Mouse (Mus musculus) kidney, embryonic 15.5 days (tissue): Measurements from ENCODE around the gene Acsm2. TPM values are rescaled to one million over a fixed set of nuclear protein-coding genes. Genes with fewer than 3 reads are reported as not detected.

Source experiments
- ATAC-seq: fragments of 200-750 bp; cut with Nextera tagmentation; replicated peaks from 2 replicates; pipeline ENCODE4 v1.8.0; 2017; ENCODE audit warnings: moderate TSS enrichment; ENCODE audit not compliant: low FRiP score
- H3K27ac ChIP-seq: fragments of 300-500 bp; sonication (generic); 2 replicates; pipeline ENCODE4 v1.5.1; 2015; ENCODE audit warnings: mild to moderate bottlenecking, inconsistent platforms
- H3K27me3 ChIP-seq: fragments of 300-500 bp; sonication (generic); 2 replicates; pipeline ENCODE4 v1.6.1; 2015; ENCODE audit warnings: inconsistent platforms
- H3K36me3 ChIP-seq: fragments of 300-500 bp; sonication (generic); 2 replicates; pipeline ENCODE4 v1.6.1; 2015; ENCODE audit warnings: inconsistent platforms
- H3K4me1 ChIP-seq: fragments of 300-500 bp; sonication (generic); 2 replicates; pipeline ENCODE4 v1.6.1; 2015; ENCODE audit warnings: inconsistent platforms
- H3K4me2 ChIP-seq: fragments of 300-500 bp; sonication (generic); 2 replicates; pipeline ENCODE4 v1.6.1; 2015; ENCODE audit warnings: moderate library complexity, mild to moderate bottlenecking, inconsistent platforms
- H3K4me3 ChIP-seq: fragments of 300-500 bp; sonication (generic); replicated peaks from 2 replicates; pipeline ENCODE4 v1.5.1; 2015; ENCODE audit warnings: mild to moderate bottlenecking, inconsistent platforms
- H3K9ac ChIP-seq: fragments of 300-500 bp; sonication (generic); 2 replicates; pipeline ENCODE4 v1.6.1; 2015; ENCODE audit warnings: mild to moderate bottlenecking, inconsistent platforms
- H3K9me3 ChIP-seq: fragments of 300-500 bp; sonication (generic); replicated peaks from 2 replicates; pipeline ENCODE4 v1.6.1; 2016; ENCODE audit warnings: inconsistent platforms
- whole genome bisulfite sequencing: fragments of 180-500 bp; shearing (Covaris S2); methylation state at CpG from one replicate; pipeline ENCODE4 v1.1.7; 2015; ENCODE audit warnings: mixed read lengths; 5-methylcytosine and 5-hydroxymethylcytosine counted together
- polyA plus RNA-seq: library from polyadenylated mRNA; unstranded; fragments of >200 nt; fragmentation: Nextera tagmentation; extraction: Ambion mirVana; gene quantifications from 2 replicates; pipeline ENCODE4 v1.2.1, GENCODE M21; 2015

Gene Acsm2
- polyA plus RNA-seq = 26.0 and 29.4 TPM in 2 replicates

GRCm38 (mm10) chr7:119554040-119554439, at the start of gene Acsm2:
Acsm2 (plus strand) TSS chr7:119554340.
- Histone ChIP-seq H3K9ac (no peak within 1 kb of the TSS), H3K4me2 (no peak within 1 kb of the TSS), H3K36me3 (no peaks in the 10 kb centered on the region), H3K4me1 (no peaks in the 10 kb centered on the region), H3K4me3 (no peak within 1 kb of the TSS), H3K27ac (no peak within 1 kb of the TSS), H3K27me3 (no peaks in the 10 kb centered on the region), H3K9me3 (no peaks in the 10 kb centered on the region)
- no peak for ATAC-seq
- 74% methylated on average over 1 of the region's 1 CpGs for WGBS

GRCm38 (mm10) chr7:119511143-119511542, 43.0 kb upstream of the Acsm2 start:
- no peak overlapping the region for H3K4me2 ChIP-seq
- H3K36me3 ChIP-seq = no peaks in the 10 kb centered on the region
- 78% methylated on average over 4 of the region's 4 CpGs for WGBS
- no peaks in the 10 kb centered on the region for H3K9me3 ChIP-seq
- ATAC-seq = peak; percentile 91
- no peak overlapping the region for H3K9ac ChIP-seq
- H3K4me3 ChIP-seq = no peak overlapping the region
- no peaks in the 10 kb centered on the region for H3K4me1 ChIP-seq
- 0 out of 2 replicates have a peak overlapping the region, but pooled peaks have one; percentile 56 for H3K27ac ChIP-seq
- H3K27me3 ChIP-seq = peaks cover 3% of the 10 kb centered on the region; the same call in 1 of the 2 replicates

- Histone ChIP-seq H3K27ac (no peak overlapping the region), H3K4me3 (no peak overlapping the region), H3K36me3 (no peaks in the 10 kb centered on the region), H3K27me3 (peaks cover 3% of the 10 kb centered on the region; the same call in 1 of the 2 replicates), H3K9ac (no peak overlapping the region), H3K4me1 (no peaks in the 10 kb centered on the region), H3K4me2 (no peak overlapping the region), H3K9me3 (no peaks in the 10 kb centered on the region)
- WGBS = 30% methylated on average over 7 of the region's 7 CpGs
- ATAC-seq = peak; percentile 59; the same call in 1 of the 2 replicates
These were observed 41.1 kb upstream of the Acsm2 start for GRCm38 (mm10) chr7:119513056-119513455.

- H3K9me3 ChIP-seq = no peaks in the 10 kb centered on the region
- peaks cover 3% of the 10 kb centered on the region; the same call in 1 of the 2 replicates for H3K27me3 ChIP-seq
- 63% methylated on average over 10 of the region's 10 CpGs for WGBS
- no peak for ATAC-seq
- H3K36me3 ChIP-seq = no peaks in the 10 kb centered on the region
- H3K9ac ChIP-seq = no peak overlapping the region
- no peak overlapping the region for H3K27ac ChIP-seq
- no peak overlapping the region for H3K4me3 ChIP-seq
- no peak overlapping the region for H3K4me2 ChIP-seq
- no peaks in the 10 kb centered on the region for H3K4me1 ChIP-seq
These were observed 38.5 kb upstream of the Acsm2 start for GRCm38 (mm10) chr7:119515492-119516271.

- H3K9me3 ChIP-seq = no peaks in the 10 kb centered on the region
- no peak overlapping the region for H3K4me3 ChIP-seq
- H3K9ac ChIP-seq = no peak overlapping the region
- no peak for ATAC-seq
- no peak overlapping the region for H3K27ac ChIP-seq
- H3K27me3 ChIP-seq = peaks cover 3% of the 10 kb centered on the region; the same call in 1 of the 2 replicates
- H3K4me1 ChIP-seq = no peaks in the 10 kb centered on the region
- no peak overlapping the region for H3K4me2 ChIP-seq
- WGBS = 87% methylated on average over 7 of the region's 7 CpGs
- H3K36me3 ChIP-seq = no peaks in the 10 kb centered on the region
These were observed 37.9 kb upstream of the Acsm2 start for GRCm38 (mm10) chr7:119516272-119516558.

- Histone ChIP-seq H3K27ac (no peak within 1 kb of the TSS), H3K4me3 (no peak within 1 kb of the TSS), H3K9ac (no peak within 1 kb of the TSS), H3K27me3 (peaks cover 3% of the 10 kb centered on the region; the same call in 1 of the 2 replicates), H3K4me1 (no peaks in the 10 kb centered on the region), H3K4me2 (no peak within 1 kb of the TSS), H3K36me3 (no peaks in the 10 kb centered on the region), H3K9me3 (no peaks in the 10 kb centered on the region)
- ATAC-seq = no peak
- WGBS = 69% methylated on average over 5 of the region's 5 CpGs
These were observed 35.0 kb upstream of the Acsm2 start, which contains the start of gene Acsm5 for GRCm38 (mm10) chr7:119519163-119519562. Acsm5 (plus strand) TSS chr7:119519463.

- Histone ChIP-seq H3K9me3 (no peaks in the 10 kb centered on the region), H3K9ac (no peak overlapping the region), H3K27ac (no peak overlapping the region), H3K4me2 (no peak overlapping the region), H3K36me3 (no peaks in the 10 kb centered on the region), H3K27me3 (peaks cover under 1% of the 10 kb centered on the region; the same call in 1 of the 2 replicates), H3K4me3 (no peak overlapping the region), H3K4me1 (no peaks in the 10 kb centered on the region)
- peak; percentile 66 for ATAC-seq
- 51% methylated on average over 5 of the region's 5 CpGs for WGBS
These were observed 34.5 kb upstream of the Acsm2 start for GRCm38 (mm10) chr7:119519654-119520053.

GRCm38 (mm10) chr7:119521816-119522215, 32.3 kb upstream of the Acsm2 start:
- ATAC-seq = no peak
- Histone ChIP-seq H3K4me2 (no peak overlapping the region), H3K4me3 (no peak overlapping the region), H3K36me3 (no peaks in the 10 kb centered on the region), H3K9ac (no peak overlapping the region), H3K9me3 (no peaks in the 10 kb centered on the region), H3K27ac (no peak overlapping the region), H3K4me1 (no peaks in the 10 kb centered on the region), H3K27me3 (no peaks in the 10 kb centered on the region)
- WGBS = 75% methylated on average over 3 of the region's 3 CpGs

- Histone ChIP-seq H3K27me3 (no peaks in the 10 kb centered on the region), H3K4me2 (no peak overlapping the region), H3K36me3 (no peaks in the 10 kb centered on the region), H3K27ac (no peak overlapping the region), H3K4me3 (no peak overlapping the region), H3K9ac (no peak overlapping the region), H3K9me3 (no peaks in the 10 kb centered on the region), H3K4me1 (no peaks in the 10 kb centered on the region)
- WGBS = 71% methylated on average over 1 of the region's 1 CpGs
- ATAC-seq = no peak
These were observed 31.8 kb upstream of the Acsm2 start for GRCm38 (mm10) chr7:119522385-119522784.

- Histone ChIP-seq H3K27me3 (no peaks in the 10 kb centered on the region), H3K4me1 (no peaks in the 10 kb centered on the region), H3K36me3 (no peaks in the 10 kb centered on the region), H3K27ac (no peak within 1 kb of the TSS), H3K9me3 (no peaks in the 10 kb centered on the region), H3K9ac (no peak within 1 kb of the TSS), H3K4me3 (no peak within 1 kb of the TSS), H3K4me2 (no peak within 1 kb of the TSS)
- 83% methylated on average over 4 of the region's 4 CpGs for WGBS
- ATAC-seq = no peak
These were observed 30.8 kb upstream of the Acsm2 start, which contains the start of gene Pdilt for GRCm38 (mm10) chr7:119523389-119523788. Pdilt (minus strand) TSS chr7:119523489.

- no peaks in the 10 kb centered on the region for H3K27me3 ChIP-seq
- H3K27ac ChIP-seq = no peak overlapping the region
- H3K4me3 ChIP-seq = no peak overlapping the region
- no peaks in the 10 kb centered on the region for H3K4me1 ChIP-seq
- 13% methylated on average over 2 of the region's 2 CpGs for WGBS
- ATAC-seq = no peak
- H3K9ac ChIP-seq = no peak overlapping the region
- no peak overlapping the region for H3K4me2 ChIP-seq
- no peaks in the 10 kb centered on the region for H3K36me3 ChIP-seq
- no peaks in the 10 kb centered on the region for H3K9me3 ChIP-seq
These were observed 28.3 kb upstream of the Acsm2 start for GRCm38 (mm10) chr7:119525881-119526281.

GRCm38 (mm10) chr7:119526486-119526885, 27.7 kb upstream of the Acsm2 start:
- 68% methylated on average over 13 of the region's 13 CpGs for WGBS
- H3K9ac ChIP-seq = no peak overlapping the region
- H3K4me1 ChIP-seq = no peaks in the 10 kb centered on the region
- no peaks in the 10 kb centered on the region for H3K36me3 ChIP-seq
- no peaks in the 10 kb centered on the region for H3K27me3 ChIP-seq
- no peak overlapping the region for H3K27ac ChIP-seq
- ATAC-seq = no peak
- H3K9me3 ChIP-seq = no peaks in the 10 kb centered on the region
- no peak overlapping the region for H3K4me2 ChIP-seq
- H3K4me3 ChIP-seq = no peak overlapping the region
